Mouse (Mus musculus): ENCODE data around the gene Zfp94.
"Not testable (repeated sequence)": the region's sequence is repeated elsewhere in the genome, so short reads cannot be mapped to it uniquely, and the experiment has no call there.

The Zfp94 gene

GRCm38 (mm10) chr7:24278771-24279170, 37.7 kb downstream of the Zfp94 start:
- DNase-seq (ENCODE audit: low spot score in 2 of 2): not testable (repeated sequence)

DNA sequence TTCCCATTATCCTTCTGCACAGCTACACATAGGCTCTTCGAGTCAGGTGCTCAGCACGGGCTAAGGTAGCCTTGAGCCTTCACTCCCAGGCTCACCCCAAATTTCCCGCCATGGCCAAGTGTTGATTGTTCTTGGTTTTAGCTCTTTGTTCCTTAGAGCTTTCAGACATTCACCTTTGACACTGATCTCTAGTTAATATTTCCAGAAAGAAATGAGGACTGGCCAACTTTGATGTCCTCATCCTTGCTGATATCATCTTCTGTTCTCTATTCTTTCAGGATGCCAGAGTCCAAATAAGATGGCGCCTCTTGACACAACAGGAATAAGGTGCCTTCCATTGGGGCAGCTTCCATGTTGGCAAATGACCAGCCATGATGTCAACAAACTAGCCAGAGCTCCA, 42.0 kb downstream of the Zfp94 start:
- no peak for DNase-seq (ENCODE audit: low spot score in 2 of 2)

DNA sequence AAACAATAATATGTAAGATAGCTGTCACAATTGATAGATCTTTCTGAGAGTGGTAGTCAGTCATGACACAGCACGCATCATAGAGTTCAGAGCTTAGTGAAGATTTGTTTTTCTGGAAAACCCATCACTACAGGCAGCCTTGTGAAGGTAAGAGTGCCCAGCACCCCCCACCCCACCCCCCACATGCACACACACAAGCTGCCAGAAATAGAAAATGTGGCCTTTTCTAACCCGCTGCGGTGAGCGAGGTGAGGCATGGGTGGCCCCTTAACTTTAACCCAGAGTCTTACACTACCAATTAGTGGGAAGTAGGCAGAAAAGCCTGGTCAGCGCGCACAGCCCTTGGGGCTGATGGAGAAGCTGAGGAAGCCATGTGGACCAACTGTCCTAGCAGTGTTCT, 45.3 kb downstream of the Zfp94 start:
- no peak for DNase-seq (ENCODE audit: low spot score in 2 of 2)

- peak; percentile 58 to 86 for DNase-seq (ENCODE audit: low spot score in 2 of 2)
Measured at GRCm38 (mm10) chr7:24270288-24270672, 46.2 kb downstream of the Zfp94 start, which contains the start of gene Zfp93. TSS of gene Zfp93 (plus strand) at chr7:24270420.

DNA sequence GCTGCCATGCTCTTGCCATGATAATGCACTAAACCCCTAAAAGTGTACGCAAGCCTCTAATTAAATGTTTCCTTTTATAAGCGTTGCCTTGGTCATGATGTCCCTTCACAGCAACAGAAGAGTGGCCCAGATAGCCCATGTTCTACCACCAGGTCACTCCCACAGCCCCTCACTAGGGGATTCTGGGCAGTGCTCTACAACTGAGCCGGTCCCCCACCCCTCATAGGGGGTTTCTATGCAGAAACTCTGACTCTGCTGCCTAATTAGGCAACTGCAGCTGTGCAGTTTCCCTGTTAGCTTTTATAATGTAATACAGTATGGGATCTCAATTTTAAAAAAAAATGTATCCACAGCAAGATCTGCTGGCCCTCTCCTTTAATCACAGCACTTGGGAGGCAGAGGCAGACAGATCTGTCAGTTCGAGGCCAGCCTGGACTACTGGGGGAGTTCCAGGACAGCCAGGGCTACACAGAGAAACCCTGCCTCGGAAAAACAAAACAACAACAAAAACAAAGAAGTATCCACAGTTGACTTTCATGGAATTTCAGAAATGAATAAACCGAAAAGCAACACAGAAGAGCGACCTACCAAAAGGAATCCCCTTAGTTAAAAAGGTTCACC, 46.7 kb downstream of the Zfp94 start:
- DNase-seq (ENCODE audit: low spot score in 2 of 2): no peak

DNA sequence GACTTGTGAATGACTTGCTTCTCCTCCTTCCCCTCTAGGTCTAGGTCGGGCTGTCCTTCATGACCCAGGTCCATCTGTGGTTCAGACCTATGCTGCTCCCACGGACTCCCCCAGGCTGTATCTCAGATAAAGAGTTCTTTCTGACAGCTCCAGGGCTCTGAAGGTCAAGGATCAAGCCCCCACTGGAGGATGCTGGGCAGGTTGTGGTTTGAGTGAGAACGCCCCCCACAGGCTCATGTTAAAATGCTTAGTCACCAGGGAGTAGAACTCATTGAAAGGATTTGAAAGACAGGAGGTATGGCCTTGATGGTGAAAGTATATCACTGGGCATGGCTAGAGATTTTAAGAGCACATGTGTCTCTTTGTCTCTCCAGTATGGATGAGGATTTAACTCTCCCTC, 47.2 kb downstream of the Zfp94 start:
- DNase-seq (ENCODE audit: low spot score in 2 of 2): no peak

- no peak for DNase-seq (ENCODE audit: low spot score in 2 of 2)
Measured at GRCm38 (mm10) chr7:24268176-24269155, 48.0 kb downstream of the Zfp94 start.

DNA sequence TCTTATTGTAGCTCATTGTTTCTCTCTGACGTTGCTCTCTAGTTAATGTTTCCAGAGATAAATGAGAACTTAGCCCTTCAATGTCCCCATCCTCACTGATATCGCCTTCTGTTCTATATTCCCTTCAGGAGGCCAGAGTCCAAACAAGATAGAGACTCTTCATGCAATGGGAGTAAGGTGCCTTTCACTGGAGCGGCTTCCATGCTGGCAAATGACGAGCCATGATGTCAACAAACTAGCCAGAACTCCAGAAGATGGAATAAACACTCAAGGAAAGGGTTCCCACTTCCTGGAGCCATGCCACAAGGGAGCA, 56.5 kb downstream of the Zfp94 start:
- no peak for DNase-seq (ENCODE audit: low spot score in 2 of 2)

DNA sequence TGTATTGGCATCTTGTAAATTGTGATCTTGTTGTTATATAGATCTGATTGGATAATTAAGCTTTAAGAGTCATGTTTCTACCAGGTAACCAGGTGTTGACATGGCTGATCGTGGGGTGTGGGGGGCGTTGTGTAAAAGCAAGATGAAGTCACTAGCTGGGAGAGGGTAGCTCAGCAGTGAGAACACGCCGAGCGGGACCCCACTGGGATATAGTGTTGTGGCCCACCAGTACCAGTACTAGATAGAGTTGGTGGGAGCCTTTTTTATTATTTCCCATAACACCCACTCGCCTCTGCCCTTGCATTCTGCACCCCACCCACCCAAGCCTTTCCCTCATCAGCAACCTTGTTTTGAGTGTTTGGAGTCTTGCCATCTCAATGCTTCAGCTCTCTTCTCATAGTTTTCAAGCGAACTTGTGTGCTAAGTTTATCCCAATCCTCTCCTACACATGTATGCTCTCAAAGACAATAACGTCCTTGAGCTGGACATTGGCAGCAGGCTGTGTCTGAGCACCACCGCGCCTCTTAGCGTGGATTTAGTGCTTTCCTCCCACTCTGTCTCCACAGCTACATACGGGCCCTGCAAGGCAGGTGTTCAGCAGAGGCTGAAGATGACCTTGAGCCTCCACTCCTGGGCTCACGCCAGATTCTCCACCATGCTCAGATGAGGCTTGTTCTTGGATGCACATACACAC, 57.0 kb downstream of the Zfp94 start:
- DNase-seq (ENCODE audit: low spot score in 2 of 2): no peak

DNA sequence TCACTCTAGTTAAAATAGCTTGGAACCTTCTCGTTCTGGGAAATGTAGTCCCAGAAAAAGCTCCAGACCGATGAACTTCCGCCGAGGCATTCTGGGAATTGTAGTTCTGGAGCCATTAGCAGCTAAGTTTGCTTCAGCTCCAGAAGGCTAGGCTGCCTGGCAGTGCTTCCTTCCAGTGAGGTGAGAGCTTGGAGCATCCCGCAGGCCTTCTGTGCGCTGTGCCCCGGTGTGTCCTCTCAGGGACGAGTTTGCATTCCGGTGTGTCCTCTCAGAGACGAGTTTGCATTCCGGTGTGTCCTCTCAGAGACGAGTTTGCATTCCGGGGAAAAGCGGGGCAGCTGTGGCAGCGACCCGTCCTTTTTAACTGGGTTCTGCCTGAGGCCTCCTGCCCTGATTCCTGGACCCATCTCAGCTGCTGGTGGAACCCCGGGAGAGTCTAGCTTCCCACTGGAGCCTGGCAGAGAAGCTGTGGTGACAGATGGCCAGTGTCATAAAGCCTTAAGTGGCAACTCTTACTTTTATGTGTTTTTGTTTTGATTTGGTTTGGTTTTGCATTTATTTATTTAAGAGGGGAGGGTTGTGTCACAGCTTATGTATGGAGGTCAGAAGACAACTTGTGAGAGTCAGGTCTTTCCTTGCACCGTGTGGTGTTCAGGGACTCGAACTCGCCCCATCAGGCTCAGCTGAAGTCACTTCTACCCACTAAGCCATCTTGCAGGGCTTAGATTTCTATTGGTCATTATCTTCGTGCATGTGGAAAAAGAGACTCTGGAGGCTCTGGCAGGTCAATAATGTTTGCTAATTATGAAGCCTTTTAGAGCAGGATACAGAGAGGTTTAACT, 61.6 kb downstream of the Zfp94 start, which contains the start of gene Zfp108:
TSS of gene Zfp108 (plus strand) at position 162 of the 842 bp plus-strand sequence.
- peak; percentile 74 to 92 for DNase-seq (ENCODE audit: low spot score in 2 of 2)

DNA sequence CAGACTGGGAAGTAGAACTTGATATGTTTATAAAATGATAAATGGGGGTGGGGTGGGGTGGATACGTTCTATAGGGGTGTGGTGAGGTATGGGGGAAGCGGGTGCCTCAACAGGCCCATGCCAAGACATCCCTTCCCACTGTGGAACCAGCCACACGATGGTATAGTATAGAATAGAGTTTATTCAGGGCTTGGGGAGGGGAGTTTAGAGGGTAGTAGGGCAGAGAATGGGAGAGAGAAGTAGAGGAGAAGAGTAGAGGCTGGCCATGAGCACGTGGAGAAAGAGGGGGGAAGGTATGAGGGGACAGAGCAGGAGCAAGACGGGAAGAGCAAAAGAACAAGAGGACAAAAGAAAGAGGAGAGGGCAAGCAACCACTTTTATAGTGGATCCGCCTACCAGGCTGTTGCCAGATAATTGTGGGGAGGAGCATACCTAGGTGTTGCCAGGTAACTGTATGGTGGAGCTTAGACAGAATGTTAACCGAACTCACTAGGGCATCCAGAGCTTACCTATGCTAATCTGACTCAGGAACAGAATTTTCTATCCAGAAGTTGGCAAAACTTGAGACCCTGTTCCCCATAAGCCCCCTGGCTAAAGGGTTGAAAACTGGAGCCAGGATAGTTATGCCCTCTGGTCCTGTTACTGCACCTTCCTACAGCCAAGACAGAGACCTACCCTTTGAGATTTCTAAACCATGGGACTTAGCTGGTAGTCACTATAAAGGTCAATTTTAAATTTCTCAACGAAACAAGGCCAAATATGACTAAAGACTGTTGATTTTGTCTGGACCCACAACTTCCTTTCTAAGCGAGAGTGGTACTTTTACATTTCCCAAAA, 62.5 kb downstream of the Zfp94 start:
- no peak for DNase-seq (ENCODE audit: low spot score in 2 of 2)

Measured in left cerebral cortex, adult 9 months (tissue).